Mouse (Mus musculus): Measurements from ENCODE around the gene Kif3c.

Kif3c gene

DNA sequence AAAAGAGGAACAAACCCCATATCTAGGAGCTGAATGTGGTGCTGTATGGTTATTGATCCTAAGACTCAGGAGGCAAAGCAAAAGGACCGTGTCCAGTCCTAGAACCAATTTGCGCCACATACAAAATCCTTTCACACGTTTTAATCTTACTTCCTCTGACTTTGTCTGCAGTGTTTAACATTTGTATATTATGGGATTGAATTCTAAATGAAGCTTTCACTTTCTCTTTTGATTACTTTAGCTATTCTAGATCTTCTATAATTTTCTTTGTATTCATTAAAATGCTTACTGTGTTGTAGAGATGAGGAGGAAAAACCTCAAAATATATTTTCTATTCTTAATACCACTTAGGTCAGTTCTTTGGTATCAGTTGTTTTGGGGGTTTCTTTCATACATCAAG lies 88.6 kb downstream of the Kif3c start:
- in situ Hi-C loops (cut with MboI; ENCODE audit: unreplicated experiment in 2 of 2), result loop anchor here in 1 of 2 experiments (25.0 kb wide), 1 partner anchor 1209 kb away; no protein-coding TSS in a partner anchor

All from v-Abl transformed pro-B cells (cell line).